Mouse (Mus musculus) CH12.LX (cell line): ENCODE results near the gene Macf1. TPM values are rescaled to one million over a fixed set of nuclear protein-coding genes. Genes with fewer than 3 reads are reported as not detected.

Experiments used
- DNase-seq: peaks from one replicate; pipeline ENCODE4 v3.0.0-alpha.2; 2013; ENCODE audit errors: extremely low read depth
- H3K27ac ChIP-seq: 2 replicates; pipeline ENCODE4 v1.5.1; 2012; ENCODE audit warnings: low read depth, mild to moderate bottlenecking, control low read depth, moderate library complexity; ENCODE audit not compliant: insufficient read depth
- H3K27me3 ChIP-seq: replicated peaks from 2 replicates; pipeline ENCODE3; 2012; ENCODE audit warnings: inconsistent platforms
- H3K36me3 ChIP-seq, 2 experiments: replicated peaks in 1 of 2; 2 replicates each; pipeline versions ENCODE3 to v1.6.1; 2012; ENCODE audit warnings: inconsistent platforms in 1 of 2, low read length in 1 of 2, mild to moderate bottlenecking in 1 of 2, mixed read lengths in 1 of 2, moderate library complexity in 1 of 2; ENCODE audit not compliant: control insufficient read depth in 1 of 2, insufficient read depth in 1 of 2
- H3K4me1 ChIP-seq, 2 experiments: 2 replicates each; pipeline ENCODE4 v1.6.1; 2012; ENCODE audit warnings: inconsistent platforms in 1 of 2, moderate library complexity in 1 of 2; ENCODE audit not compliant: insufficient read depth in 2 of 2, control insufficient read depth in 1 of 2
- H3K4me2 ChIP-seq: 2 replicates; pipeline ENCODE4 v1.6.1; 2012; ENCODE audit warnings: low read depth, mild to moderate bottlenecking, control low read depth; ENCODE audit not compliant: poor library complexity, insufficient read depth, severe bottlenecking
- H3K4me3 ChIP-seq, 3 experiments: fragments of 150-350 bp in 1 of 3; sonication (generic) in 1 of 3; replicated peaks in 1 of 3; 2 replicates each; pipeline versions ENCODE3 to v1.5.1; 2011 to 2012; ENCODE audit warnings: low read depth in 2 of 3, low read length in 2 of 3, mild to moderate bottlenecking in 2 of 3, moderate library complexity in 2 of 3, control low read depth in 1 of 3, improper control_type of control experiment in 1 of 3, inconsistent platforms in 1 of 3, mixed read lengths in 1 of 3; ENCODE audit not compliant: poor library complexity in 1 of 3
- H3K79me2 ChIP-seq: replicated peaks from 2 replicates; pipeline ENCODE4 v1.6.1; 2012; ENCODE audit warnings: mild to moderate bottlenecking, moderate library complexity; ENCODE audit not compliant: control insufficient read depth, poor library complexity, insufficient read depth, severe bottlenecking; ENCODE audit errors: extremely low read depth
- H3K9ac ChIP-seq: 2 replicates; pipeline ENCODE4 v1.6.1; 2012; ENCODE audit warnings: low read depth, mild to moderate bottlenecking, control low read depth, moderate library complexity; ENCODE audit not compliant: insufficient read depth
- H3K9me3 ChIP-seq: replicated peaks from 2 replicates; pipeline ENCODE3; 2012; ENCODE audit warnings: low read length, inconsistent platforms, mixed read lengths
- BHLHE40 ChIP-seq: IDR thresholded peaks from 2 replicates; pipeline ENCODE4 v1.6.1; 2011; ENCODE audit warnings: mild to moderate bottlenecking, low read depth, low read length, improper control_type of control experiment
- CTCF ChIP-seq, 2 experiments: IDR thresholded peaks in 1 of 2; conservative IDR thresholded peaks in 1 of 2; 2 replicates each; pipeline ENCODE4 v1.5.1; 2011 to 2012; ENCODE audit warnings: low read depth in 2 of 2, low read length in 2 of 2, improper control_type of control experiment in 1 of 2, inconsistent platforms in 1 of 2, mild to moderate bottlenecking in 1 of 2, moderate library complexity in 1 of 2
- E2F4 ChIP-seq: IDR thresholded peaks from 2 replicates; pipeline ENCODE4 v1.6.1; 2011; ENCODE audit warnings: low read depth, low read length, improper control_type of control experiment; ENCODE audit not compliant: insufficient replicate concordance
- ELF1 ChIP-seq: IDR thresholded peaks from 2 replicates; pipeline ENCODE4 v1.6.1; 2014; ENCODE audit warnings: low read depth, mild to moderate bottlenecking, inconsistent platforms, low read length, improper control_type of control experiment
- HCFC1 ChIP-seq: IDR thresholded peaks from 2 replicates; pipeline ENCODE4 v1.6.1; 2012; ENCODE audit warnings: low read depth, mild to moderate bottlenecking, inconsistent platforms, low read length, improper control_type of control experiment
- JUND ChIP-seq: conservative IDR thresholded peaks from 2 replicates; pipeline ENCODE4 v1.6.1; 2011; ENCODE audit warnings: low read depth, low read length, improper control_type of control experiment
- MAX ChIP-seq: IDR thresholded peaks from 2 replicates; pipeline ENCODE4 v1.6.1; 2011; ENCODE audit warnings: low read length, improper control_type of control experiment
- MXI1 ChIP-seq: IDR thresholded peaks from 2 replicates; pipeline ENCODE4 v1.6.1; 2011; ENCODE audit warnings: mild to moderate bottlenecking, low read depth, low read length, improper control_type of control experiment
- NELFE ChIP-seq: IDR thresholded peaks from 2 replicates; pipeline ENCODE4 v1.6.1; 2011; ENCODE audit warnings: low read depth, low read length, improper control_type of control experiment
- PAX5 ChIP-seq: IDR thresholded peaks from 2 replicates; pipeline ENCODE4 v1.6.1; 2012; ENCODE audit warnings: low read length, inconsistent platforms, mixed read lengths
- POLR2A ChIP-seq: IDR thresholded peaks from 2 replicates; pipeline ENCODE4 v1.6.1; 2011; ENCODE audit warnings: low read depth, mild to moderate bottlenecking, improper control_type of control experiment, low read length
- RAD21 ChIP-seq: IDR thresholded peaks from 2 replicates; pipeline ENCODE4 v1.6.1; 2011; ENCODE audit warnings: low read depth, mild to moderate bottlenecking, low read length, improper control_type of control experiment, moderate library complexity
- RCOR1 ChIP-seq: conservative IDR thresholded peaks from 2 replicates; pipeline ENCODE4 v1.6.1; 2012; ENCODE audit warnings: low read depth, mild to moderate bottlenecking, inconsistent platforms, low read length, improper control_type of control experiment
- SMC3 ChIP-seq: IDR thresholded peaks from 2 replicates; pipeline ENCODE4 v1.6.1; 2011; ENCODE audit warnings: low read depth, low read length, improper control_type of control experiment
- TBP ChIP-seq: conservative IDR thresholded peaks from 2 replicates; pipeline ENCODE4 v1.6.1; 2011; ENCODE audit warnings: low read depth, low read length, improper control_type of control experiment
- UBTF ChIP-seq: IDR thresholded peaks from 2 replicates; pipeline ENCODE4 v1.6.1; 2012; ENCODE audit warnings: low read depth, mild to moderate bottlenecking, inconsistent platforms, low read length, improper control_type of control experiment, moderate library complexity
- USF1 ChIP-seq: IDR thresholded peaks from 2 replicates; pipeline ENCODE4 v1.6.1; 2014; ENCODE audit warnings: low read depth, mild to moderate bottlenecking, inconsistent platforms, low read length, improper control_type of control experiment
- USF2 ChIP-seq: conservative IDR thresholded peaks from 2 replicates; pipeline ENCODE4 v1.6.1; 2011; ENCODE audit warnings: low read depth, low read length, improper control_type of control experiment
- ZC3H11A ChIP-seq: IDR thresholded peaks from 2 replicates; pipeline ENCODE4 v1.6.1; 2012; ENCODE audit warnings: low read depth, mild to moderate bottlenecking, inconsistent platforms, low read length, improper control_type of control experiment
- dilution Hi-C: fragments of 300-500 bp; cut with MboI; formaldehyde crosslinking; loops from 2 replicates; pipeline ENCODE4 v1.14.3; 2020; ENCODE audit warnings: low sequenced_read_pairs; ENCODE audit not compliant: extremely low pct_unique_long_range_greater_than_20kb, extremely low pct_ligation_motif_present
- in situ Hi-C: fragments of 300-500 bp; cut with MboI; formaldehyde crosslinking; loops from 3 replicates; pipeline ENCODE4 v1.14.3; 2019; ENCODE audit warnings: low sequenced_read_pairs, low pct_ligation_motif_present, low pct_unique_long_range_greater_than_20kb, mixed read lengths
- polyA plus RNA-seq: library from polyadenylated mRNA; unstranded; fragments of >175 nt; gene quantifications from 2 replicates; pipeline ENCODE4 v1.2.1, GENCODE M21; 2012; ENCODE audit warnings: low read depth; ENCODE audit not compliant: insufficient read length
- total RNA-seq, 2 experiments: library from RNA; depleted of rRNA; stranded (reverse); fragments of 300-350 nt in 1 of 2; fragments of >200 nt in 1 of 2; gene quantifications; 2 replicates each; pipeline ENCODE4 v1.2.3; 2012 to 2014

The Macf1 gene
- total and polyA plus RNA-seq, 3 experiments = 63.3 to 93.3 (median 77.8) TPM

DNA sequence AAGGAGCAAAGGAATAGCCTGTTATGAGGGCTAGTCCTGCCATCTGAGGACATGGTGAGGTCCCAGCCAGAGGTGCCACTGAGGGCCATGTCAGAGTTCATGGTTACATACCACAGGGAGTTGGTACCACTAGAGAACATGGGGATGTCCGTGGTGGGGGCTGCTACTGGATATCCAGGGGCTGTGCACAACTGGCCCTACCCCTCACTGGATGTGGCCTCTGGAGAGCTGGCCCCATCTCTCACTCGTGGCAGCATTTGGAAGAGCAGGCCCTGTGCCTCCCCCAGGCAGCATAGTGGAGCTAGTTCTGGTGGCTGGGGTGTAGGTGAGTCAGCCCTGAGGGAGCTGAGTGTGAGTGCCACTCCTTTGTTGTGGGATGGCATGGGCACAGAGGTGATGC is 48.8 kb upstream of the Macf1 start:
- Histone ChIP-seq H3K79me2 (no peaks in the 10 kb centered on the region), H3K27ac (no peak overlapping the region), H3K4me2 (no peak overlapping the region), H3K4me1 (peaks cover 0 to 6% of the 10 kb centered on the region in 2 experiments; a peak in 1 of 4 replicates), H3K4me3 (no peak overlapping the region), H3K36me3 (peaks cover 31 to 46% of the 10 kb centered on the region in 2 experiments), H3K9ac (no peak overlapping the region), H3K27me3 (no peaks in the 10 kb centered on the region), H3K9me3 (no peaks in the 10 kb centered on the region)
- no peak for DNase-seq
- in situ Hi-C loops (no loop called here), dilution Hi-C loops (no loop called here)
- TF ChIP-seq MXI1 (no peak), USF2 (no peak), NELFE (no peak), SMC3 (no peak), PAX5 (no peak), RCOR1 (no peak), CTCF (conservative IDR thresholded peaks at IDR 0.05 in 1 of 2, IDR thresholded peaks at IDR 0.05 in 1 of 2; ENCODE audit: low read depth in 2 of 2, low read length in 2 of 2) (no peak), TBP (no peak), ZC3H11A (no peak), ELF1 (no peak), RAD21 (no peak), UBTF (no peak), HCFC1 (no peak), USF1 (no peak)

DNA sequence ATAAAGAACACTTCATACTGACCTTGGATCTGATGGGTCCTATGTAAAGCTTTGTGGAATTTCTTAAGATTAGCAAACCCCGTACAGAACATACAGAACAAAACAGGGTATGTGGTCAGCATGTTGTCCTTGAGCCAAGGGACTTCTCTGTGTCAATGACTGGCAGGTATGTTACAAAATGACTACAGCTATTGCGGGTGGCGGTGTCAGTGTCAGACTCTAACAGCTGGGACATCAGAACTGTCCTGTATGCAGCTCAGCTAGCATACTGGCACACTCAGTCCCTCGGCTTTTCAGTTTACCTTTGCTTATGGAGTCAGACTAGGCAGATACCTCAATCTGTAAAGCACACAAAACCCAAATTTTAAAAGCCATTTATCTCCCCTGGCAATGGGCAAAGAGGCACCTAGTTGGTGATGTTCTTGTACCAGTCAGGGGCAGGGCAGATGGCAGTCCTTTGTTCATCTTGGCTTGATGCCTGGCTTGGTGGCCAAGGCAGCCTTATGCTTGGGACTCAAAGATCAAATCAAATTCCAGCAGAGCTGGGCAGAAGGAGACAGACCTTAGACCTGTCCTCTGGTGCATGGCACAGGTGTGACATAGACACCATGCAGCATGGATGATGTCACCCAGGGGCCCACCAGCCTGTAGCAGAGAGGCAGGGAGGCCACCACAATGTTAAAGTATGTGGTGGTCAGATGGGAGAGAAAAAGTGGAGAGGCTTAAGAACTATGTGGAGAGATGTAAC is 48.2 kb upstream of the Macf1 start:
- Histone ChIP-seq H3K9ac (no peak overlapping the region), H3K79me2 (no peaks in the 10 kb centered on the region), H3K9me3 (no peaks in the 10 kb centered on the region), H3K27me3 (no peaks in the 10 kb centered on the region), H3K4me3 (no peak overlapping the region), H3K4me1 (0 out of 4 replicates have a peak, but pooled peaks cover 0 to 3% of the 10 kb centered on the region in 2 experiments), H3K27ac (no peak overlapping the region), H3K36me3 (peaks cover 27 to 42% of the 10 kb centered on the region in 2 experiments), H3K4me2 (no peak overlapping the region)
- dilution Hi-C loops (no loop called here), in situ Hi-C loops (no loop called here)
- DNase-seq = no peak
- TF ChIP-seq USF1 (no peak), ELF1 (no peak), POLR2A (no peak), BHLHE40 (no peak), MAX (no peak), JUND (no peak), E2F4 (no peak)
